Mouse (Mus musculus) liver, embryonic 16.5 days (tissue): ENCODE results near the gene H60b. TPM values are rescaled to one million over a fixed set of nuclear protein-coding genes. Genes with fewer than 3 reads are reported as not detected.
A peak's percentile ranks its signal among the peaks of the same experiment; 100 is the strongest.
"Not testable (repeated sequence)": the region's sequence is repeated elsewhere in the genome, so short reads cannot be mapped to it uniquely, and the experiment has no call there.

Experiments
- ATAC-seq: fragments of 200-750 bp; cut with Nextera tagmentation; 2 replicates; pipeline ENCODE4 v1.8.0; 2017; ENCODE audit warnings: low read depth, mild to moderate bottlenecking, moderate number of reproducible peaks, moderate library complexity
- H3K27ac ChIP-seq: fragments of 300-500 bp; sonication (generic); 2 replicates; pipeline ENCODE4 v1.5.1; 2014; ENCODE audit warnings: mild to moderate bottlenecking, low read length
- H3K27me3 ChIP-seq: fragments of 300-500 bp; sonication (generic); 2 replicates; pipeline ENCODE4 v1.6.1; 2014; ENCODE audit warnings: low read depth, low read length, mixed read lengths; ENCODE audit not compliant: control insufficient read depth, insufficient read depth
- H3K36me3 ChIP-seq: fragments of 300-500 bp; sonication (generic); 2 replicates; pipeline ENCODE4 v1.6.1; 2014; ENCODE audit warnings: mild to moderate bottlenecking; ENCODE audit not compliant: control insufficient read depth, insufficient read depth
- H3K4me1 ChIP-seq: fragments of 300-500 bp; sonication (generic); 2 replicates; pipeline ENCODE4 v1.6.1; 2014; ENCODE audit warnings: low read depth, low read length, mixed read lengths; ENCODE audit not compliant: control insufficient read depth
- H3K4me2 ChIP-seq: fragments of 300-500 bp; sonication (generic); 2 replicates; pipeline ENCODE4 v1.6.1; 2014; ENCODE audit warnings: low read depth, low read length, mixed read lengths
- H3K4me3 ChIP-seq: fragments of 300-500 bp; sonication (generic); 2 replicates; pipeline ENCODE4 v1.5.1; 2014; ENCODE audit warnings: low read depth, mild to moderate bottlenecking, low read length
- H3K9ac ChIP-seq: fragments of 300-500 bp; sonication (generic); 2 replicates; pipeline ENCODE4 v1.6.1; 2014; ENCODE audit warnings: low read depth, low read length
- H3K9me3 ChIP-seq: fragments of 300-500 bp; sonication (generic); replicated peaks from 2 replicates; pipeline ENCODE4 v1.6.1; 2016; ENCODE audit warnings: low read length; ENCODE audit not compliant: control insufficient read depth
- WGBS: fragments of 180-500 bp; shearing (Covaris S2); extraction: QIAGEN DNeasy Blood & Tissue Kit; methylation state at CpG from one replicate; pipeline ENCODE4 v1.1.7; 2014; ENCODE audit not compliant: insufficient replicate concordance; 5-methylcytosine and 5-hydroxymethylcytosine counted together
- polyA plus RNA-seq: library from polyadenylated mRNA; unstranded; fragments of >200 nt; fragmentation: Nextera tagmentation; extraction: Ambion mirVana; gene quantifications from 2 replicates; pipeline ENCODE4 v1.2.1, GENCODE M21; 2015

The H60b gene
- polyA plus RNA-seq, 1 experiment from 2014 or later, result not detected

DNA sequence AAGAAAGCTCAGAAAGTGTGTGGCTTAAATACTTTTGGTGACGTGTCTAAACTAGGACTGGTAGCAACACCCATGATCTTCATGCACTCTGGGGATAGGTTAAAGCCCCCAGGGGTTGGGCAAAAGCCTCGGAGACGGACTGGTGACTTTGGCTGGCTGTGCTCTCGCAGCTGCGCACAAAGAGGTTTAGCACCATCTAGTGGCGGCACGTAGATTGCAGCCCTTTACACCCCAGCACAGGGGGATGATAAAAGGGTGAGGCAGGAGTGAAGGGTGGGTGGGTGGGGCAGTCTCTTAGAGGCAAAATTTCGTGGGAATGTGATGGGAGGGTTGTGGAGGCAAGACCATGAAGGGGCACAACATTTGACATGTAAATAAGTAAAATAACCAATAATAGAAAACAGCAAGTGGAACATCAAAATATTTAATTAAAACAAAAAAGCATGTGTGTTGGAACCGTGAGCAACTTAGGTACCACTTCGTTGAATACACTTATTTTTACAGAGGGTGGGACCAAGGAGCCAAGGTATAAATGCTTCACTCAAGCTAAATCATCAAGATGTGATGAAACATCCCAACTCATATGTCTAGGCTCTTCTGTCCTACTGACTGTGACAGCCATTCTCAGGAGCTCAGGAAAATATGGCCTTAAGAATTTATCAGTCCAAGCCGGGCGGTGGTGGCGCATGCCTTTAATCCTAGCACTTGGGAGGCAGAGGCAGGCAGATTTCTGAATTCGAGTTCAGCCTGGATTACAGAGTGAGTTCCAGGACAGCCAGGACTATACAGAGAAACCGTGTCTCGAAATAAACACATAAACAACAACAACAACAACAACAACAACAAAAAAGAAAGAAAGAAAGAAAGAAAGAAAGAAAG lies 5.6 kb downstream of the H60b start:
- H3K9ac ChIP-seq, H3K36me3 ChIP-seq, ATAC-seq, H3K4me3 ChIP-seq, H3K9me3 ChIP-seq, H3K27ac ChIP-seq, H3K4me1 ChIP-seq, H3K4me2 ChIP-seq: not testable (repeated sequence)
- peaks cover 14% of the 10 kb centered on the region for H3K27me3 ChIP-seq
- WGBS, result 22% methylated on average over 14 of the region's 16 CpGs

DNA sequence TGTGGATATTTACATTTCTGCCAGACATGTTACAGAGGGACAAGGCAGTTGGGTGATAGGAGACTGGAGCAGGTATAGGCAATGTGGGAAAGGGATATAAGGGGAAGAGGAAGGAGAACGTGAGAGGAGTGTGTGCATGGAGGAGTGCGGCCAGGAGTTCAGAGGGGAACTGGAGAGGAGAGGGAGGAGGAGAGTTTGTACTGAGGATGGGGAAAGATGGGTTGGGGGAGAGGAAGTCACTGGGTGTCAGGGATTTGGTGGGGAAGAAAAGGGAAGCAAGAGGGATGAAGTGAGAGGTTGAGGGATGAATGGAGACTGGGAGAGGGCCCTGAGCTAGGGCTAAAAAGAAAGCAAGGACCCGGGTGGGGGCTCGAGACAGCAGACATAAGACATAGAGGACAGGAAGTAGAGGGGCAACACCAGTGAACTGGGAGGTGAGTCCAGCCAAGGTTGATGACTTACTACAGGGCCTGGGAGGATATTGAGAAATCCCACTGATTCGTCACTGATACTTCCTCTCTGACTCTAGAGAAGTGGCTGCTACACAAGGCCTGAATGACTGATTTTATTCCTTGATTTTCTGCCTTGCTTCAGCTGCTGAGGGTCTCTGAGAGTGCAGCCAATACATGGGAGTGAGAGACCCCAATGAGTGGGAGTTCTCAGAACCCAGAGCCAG lies 7.1 kb downstream of the H60b start:
- H3K4me2 ChIP-seq, H3K9ac ChIP-seq, H3K27me3 ChIP-seq, H3K4me3 ChIP-seq, ATAC-seq, H3K36me3 ChIP-seq, H3K9me3 ChIP-seq, H3K27ac ChIP-seq, H3K4me1 ChIP-seq: not testable (repeated sequence)
- 23% methylated on average over 4 of the region's 5 CpGs for WGBS

GRCm38 (mm10) chr10:22166025-22166424 lies 7.6 kb downstream of the H60b start:
- H3K4me2 ChIP-seq, H3K27ac ChIP-seq, H3K36me3 ChIP-seq, H3K4me3 ChIP-seq, H3K9ac ChIP-seq, H3K4me1 ChIP-seq, H3K27me3 ChIP-seq, H3K9me3 ChIP-seq, ATAC-seq: not testable (repeated sequence)
- WGBS, result 25% methylated on average over 2 of the region's 2 CpGs

DNA sequence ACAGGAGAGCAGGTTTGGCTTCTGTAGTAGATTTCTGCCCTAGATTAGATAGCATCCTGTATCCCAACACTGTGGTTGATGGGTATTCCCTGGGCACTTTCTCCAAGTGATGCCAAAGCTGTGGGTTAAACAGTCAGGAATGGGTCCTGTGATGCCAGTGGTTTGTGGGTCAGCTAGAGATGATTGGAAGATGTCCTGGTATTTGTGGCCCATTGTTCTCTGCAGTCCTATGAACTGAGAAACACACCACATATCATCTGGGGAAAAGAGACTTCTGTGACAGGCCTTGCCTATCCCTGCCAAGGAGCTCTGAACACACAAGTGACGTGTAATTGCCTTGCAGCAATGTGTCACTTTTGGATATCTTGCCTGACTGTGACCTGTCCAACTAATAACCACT lies 8.7 kb downstream of the H60b start:
- H3K27me3 ChIP-seq, H3K4me2 ChIP-seq, H3K27ac ChIP-seq, ATAC-seq, H3K4me1 ChIP-seq, H3K4me3 ChIP-seq, H3K9ac ChIP-seq, H3K9me3 ChIP-seq, H3K36me3 ChIP-seq: not testable (repeated sequence)
- WGBS, result 41% methylated on average over 1 of the region's 1 CpGs

GRCm38 (mm10) chr10:22169116-22169515 lies 10.7 kb downstream of the H60b start:
- not testable (repeated sequence) for H3K4me2 ChIP-seq, H3K9ac ChIP-seq, ATAC-seq, H3K4me1 ChIP-seq, H3K9me3 ChIP-seq, H3K27ac ChIP-seq, H3K27me3 ChIP-seq, H3K36me3 ChIP-seq, H3K4me3 ChIP-seq

DNA sequence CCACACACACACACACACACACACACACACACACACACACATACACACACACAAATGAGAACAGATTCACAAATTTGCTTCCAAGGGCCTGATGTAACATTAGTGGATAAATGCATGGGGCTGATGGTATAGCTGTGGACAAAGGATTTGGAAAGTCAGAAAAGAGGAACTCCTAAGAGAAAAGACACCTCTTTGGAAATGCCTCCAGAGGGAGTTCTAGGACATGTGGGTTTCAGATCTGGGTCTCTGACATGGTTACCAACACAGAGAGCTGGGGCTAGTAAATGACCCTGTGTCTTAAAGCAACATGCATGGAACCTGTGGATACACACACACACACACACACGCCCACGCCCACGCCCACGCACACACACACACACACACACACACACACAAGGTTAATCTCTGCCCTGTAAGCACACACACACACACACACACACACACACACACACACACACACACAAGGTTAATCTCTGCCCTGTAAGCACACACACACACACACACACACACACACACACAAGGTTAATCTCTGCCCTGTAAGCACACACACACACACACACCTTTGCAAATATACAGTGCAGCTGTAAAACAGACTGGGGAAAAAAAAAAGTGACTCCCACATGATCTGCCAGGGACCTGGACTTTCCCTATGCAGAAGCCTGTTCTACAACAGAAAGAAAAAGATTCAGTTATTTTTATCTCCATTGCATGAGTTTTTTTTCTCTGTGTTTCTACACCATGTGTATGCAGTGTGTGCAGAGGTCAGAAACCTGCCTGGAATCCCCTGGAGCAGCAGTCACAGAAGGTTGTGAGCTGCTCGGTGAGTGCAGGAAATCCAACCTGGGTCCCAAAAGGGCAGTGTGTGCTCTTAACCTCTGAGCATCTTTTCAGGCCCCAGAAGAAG lies 14.3 kb downstream of the H60b start:
- not testable (repeated sequence) for H3K27ac ChIP-seq, H3K9ac ChIP-seq, H3K4me2 ChIP-seq, H3K36me3 ChIP-seq, H3K4me3 ChIP-seq, H3K4me1 ChIP-seq, H3K27me3 ChIP-seq, H3K9me3 ChIP-seq
- WGBS, result 45% methylated on average over 4 of the region's 5 CpGs
- peak; percentile 32 for ATAC-seq

DNA sequence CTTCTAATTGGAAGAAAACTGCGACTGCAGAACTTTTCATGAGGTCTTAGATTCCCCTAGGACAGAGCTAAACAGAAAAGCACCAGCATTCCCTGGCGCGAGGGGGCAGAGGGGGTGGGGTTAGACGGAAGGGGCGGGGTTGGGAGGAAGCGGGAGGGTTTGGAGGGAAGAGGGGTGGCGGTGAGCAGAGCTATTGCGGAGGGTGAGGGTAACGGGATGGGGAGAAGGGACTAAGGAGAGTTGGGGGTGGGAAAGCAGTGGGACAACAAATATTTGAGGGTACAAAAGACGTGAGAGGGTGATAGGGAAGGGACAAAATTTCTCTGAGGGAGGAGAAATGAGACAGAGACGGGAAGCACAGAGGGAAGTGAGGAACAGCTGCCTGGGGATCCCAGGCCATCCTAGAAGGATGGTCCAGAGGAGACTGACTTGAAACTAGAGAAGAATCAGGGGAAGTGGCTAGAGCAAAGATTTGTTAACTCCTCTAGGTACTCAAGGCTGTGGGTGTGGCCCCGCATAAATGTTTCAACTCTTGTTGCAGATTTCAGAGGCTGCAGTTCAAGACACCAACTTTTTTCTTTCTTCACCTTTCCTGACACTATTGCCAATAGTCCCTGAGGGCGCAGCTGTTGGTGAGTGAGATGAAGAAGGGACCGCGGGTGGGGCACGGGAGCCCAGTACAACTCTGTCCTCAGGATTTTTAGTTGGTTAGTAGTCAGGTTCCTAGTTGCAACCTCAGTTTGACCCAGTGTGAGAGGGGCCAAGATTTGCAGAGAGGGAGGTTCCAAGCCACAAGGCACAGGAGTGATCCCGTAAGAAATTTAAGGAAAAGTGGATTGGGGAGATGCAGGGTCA lies 15.2 kb downstream of the H60b start:
- 0 out of 2 replicates have a peak, but pooled peaks have one; percentile 53 for ATAC-seq
- not testable (repeated sequence) for H3K36me3 ChIP-seq, H3K4me2 ChIP-seq, H3K27me3 ChIP-seq, H3K9me3 ChIP-seq, H3K9ac ChIP-seq, H3K27ac ChIP-seq, H3K4me1 ChIP-seq, H3K4me3 ChIP-seq
- 9% methylated on average over 11 of the region's 17 CpGs for WGBS

GRCm38 (mm10) chr10:22174190-22174487 lies 15.8 kb downstream of the H60b start:
- H3K9me3 ChIP-seq, H3K9ac ChIP-seq, H3K36me3 ChIP-seq, H3K4me3 ChIP-seq, ATAC-seq, H3K27me3 ChIP-seq, H3K4me2 ChIP-seq, H3K4me1 ChIP-seq, H3K27ac ChIP-seq: not testable (repeated sequence)
- 56% methylated on average over 2 of the region's 2 CpGs for WGBS
